Mouse (Mus musculus): ENCODE measurements around the gene Gm7138. TPM values are rescaled to one million over a fixed set of nuclear protein-coding genes. Genes with fewer than 3 reads are reported as not detected.
"Not testable (repeated sequence)": the region's sequence is repeated elsewhere in the genome, so short reads cannot be mapped to it uniquely, and the experiment has no call there.

The Gm7138 gene
- polyA plus RNA-seq (2011; ENCODE audit: insufficient read length, low read depth, missing spikeins) = not detected in 2 replicates

- H3K27ac ChIP-seq (ENCODE audit: insufficient read depth, low read length) = not testable (repeated sequence)
These were observed at the start of gene Gm7138 for GRCm38 (mm10) chr10:77776844-77777243. Gene Gm7138, minus strand, starts transcription at chr10:77776944.

GRCm38 (mm10) chr10:77819203-77819602 lies 42.5 kb upstream of the Gm7138 start:
- H3K4me1 ChIP-seq (ENCODE audit: control insufficient read depth, insufficient read depth, low read length) = no peaks in the 10 kb centered on the region
- H3K27ac ChIP-seq (ENCODE audit: insufficient read depth, low read length) = no peak overlapping the region
- H3K4me3 ChIP-seq (ENCODE audit: insufficient read depth, low read length) = no peak overlapping the region
- TF ChIP-seq CTCF (IDR thresholded peaks at IDR 0.05; ENCODE audit: borderline replicate concordance, insufficient read depth, low read length) = no peak
- TF ChIP-seq POLR2A (IDR thresholded peaks at IDR 0.05; ENCODE audit: low read depth, low read length) = no peak

More at GRCm38 (mm10) chr10:77776844-77777243, at the start of gene Gm7138:
- H3K4me3 ChIP-seq (ENCODE audit: insufficient read depth, low read length); H3K4me1 ChIP-seq (ENCODE audit: control insufficient read depth, insufficient read depth, low read length): not testable (repeated sequence)

GRCm38 (mm10) chr10:77818523-77818922 lies 41.8 kb upstream of the Gm7138 start:
- no peaks in the 10 kb centered on the region for H3K4me1 ChIP-seq (ENCODE audit: control insufficient read depth, insufficient read depth, low read length)
- TF ChIP-seq POLR2A (IDR thresholded peaks at IDR 0.05; ENCODE audit: low read depth, low read length) (no peak), CTCF (IDR thresholded peaks at IDR 0.05; ENCODE audit: borderline replicate concordance, insufficient read depth, low read length) (no peak)
- H3K4me3 ChIP-seq (ENCODE audit: insufficient read depth, low read length) = no peak overlapping the region
- H3K27ac ChIP-seq (ENCODE audit: insufficient read depth, low read length) = no peak overlapping the region

GRCm38 (mm10) chr10:77815514-77815913 lies 38.8 kb upstream of the Gm7138 start:
- no peak overlapping the region for H3K4me3 ChIP-seq (ENCODE audit: insufficient read depth, low read length)
- no peaks in the 10 kb centered on the region for H3K4me1 ChIP-seq (ENCODE audit: control insufficient read depth, insufficient read depth, low read length)
- TF ChIP-seq CTCF (IDR thresholded peaks at IDR 0.05; ENCODE audit: borderline replicate concordance, insufficient read depth, low read length) (peak; percentile 20; the same call in 1 of the 2 replicates), POLR2A (IDR thresholded peaks at IDR 0.05; ENCODE audit: low read depth, low read length) (no peak)
- H3K27ac ChIP-seq (ENCODE audit: insufficient read depth, low read length) = no peak overlapping the region

GRCm38 (mm10) chr10:77814382-77814781 lies 37.6 kb upstream of the Gm7138 start, which contains the start of gene Gm2696:
Gene Gm2696, plus strand, starts transcription at chr10:77814682.
- Histone ChIP-seq H3K4me1 (ENCODE audit: control insufficient read depth, insufficient read depth, low read length) (no peaks in the 10 kb centered on the region), H3K27ac (ENCODE audit: insufficient read depth, low read length) (no peak within 1 kb of the TSS), H3K4me3 (ENCODE audit: insufficient read depth, low read length) (no peak within 1 kb of the TSS)
- TF ChIP-seq CTCF (IDR thresholded peaks at IDR 0.05; ENCODE audit: borderline replicate concordance, insufficient read depth, low read length) (no peak), POLR2A (IDR thresholded peaks at IDR 0.05; ENCODE audit: low read depth, low read length) (no peak)

- no peak for TF ChIP-seq CTCF (IDR thresholded peaks at IDR 0.05; ENCODE audit: borderline replicate concordance, insufficient read depth, low read length)
- H3K4me1 ChIP-seq (ENCODE audit: control insufficient read depth, insufficient read depth, low read length) = no peaks in the 10 kb centered on the region
These were observed 35.0 kb upstream of the Gm7138 start, which contains the start of gene Gm9507 for GRCm38 (mm10) chr10:77811743-77812142. Gene Gm9507, minus strand, starts transcription at chr10:77811843.

GRCm38 (mm10) chr10:77804095-77804494 lies 27.4 kb upstream of the Gm7138 start:
- TF ChIP-seq CTCF (IDR thresholded peaks at IDR 0.05; ENCODE audit: borderline replicate concordance, insufficient read depth, low read length) (no peak), POLR2A (IDR thresholded peaks at IDR 0.05; ENCODE audit: low read depth, low read length) (no peak)
- Histone ChIP-seq H3K4me1 (ENCODE audit: control insufficient read depth, insufficient read depth, low read length) (no peaks in the 10 kb centered on the region), H3K27ac (ENCODE audit: insufficient read depth, low read length) (no peak overlapping the region), H3K4me3 (ENCODE audit: insufficient read depth, low read length) (no peak overlapping the region)

More at GRCm38 (mm10) chr10:77811743-77812142, 35.0 kb upstream of the Gm7138 start, which contains the start of gene Gm9507:
- no peak within 1 kb of the TSS for H3K27ac ChIP-seq (ENCODE audit: insufficient read depth, low read length)
- H3K4me3 ChIP-seq (ENCODE audit: insufficient read depth, low read length) = no peak within 1 kb of the TSS

GRCm38 (mm10) chr10:77798921-77799508 lies 22.3 kb upstream of the Gm7138 start, which contains the start of gene Gm19668:
Gene Gm19668, minus strand, starts transcription at chr10:77799133.
- no peak within 1 kb of the TSS for H3K4me3 ChIP-seq (ENCODE audit: insufficient read depth, low read length)
- no peak for TF ChIP-seq POLR2A (IDR thresholded peaks at IDR 0.05; ENCODE audit: low read depth, low read length)
- TF ChIP-seq CTCF (IDR thresholded peaks at IDR 0.05; ENCODE audit: borderline replicate concordance, insufficient read depth, low read length) = no peak
- H3K27ac ChIP-seq (ENCODE audit: insufficient read depth, low read length) = no peak within 1 kb of the TSS
- H3K4me1 ChIP-seq (ENCODE audit: control insufficient read depth, insufficient read depth, low read length) = no peaks in the 10 kb centered on the region

- not testable (repeated sequence) for H3K4me3 ChIP-seq (ENCODE audit: insufficient read depth, low read length); H3K27ac ChIP-seq (ENCODE audit: insufficient read depth, low read length); H3K4me1 ChIP-seq (ENCODE audit: control insufficient read depth, insufficient read depth, low read length)
These were observed 21.6 kb upstream of the Gm7138 start for GRCm38 (mm10) chr10:77798164-77798920.

GRCm38 (mm10) chr10:77797677-77798076 lies 20.9 kb upstream of the Gm7138 start:
- Histone ChIP-seq H3K4me1 (ENCODE audit: control insufficient read depth, insufficient read depth, low read length) (no peaks in the 10 kb centered on the region), H3K27ac (ENCODE audit: insufficient read depth, low read length) (no peak overlapping the region), H3K4me3 (ENCODE audit: insufficient read depth, low read length) (no peak overlapping the region)
- TF ChIP-seq POLR2A (IDR thresholded peaks at IDR 0.05; ENCODE audit: low read depth, low read length) (no peak), CTCF (IDR thresholded peaks at IDR 0.05; ENCODE audit: borderline replicate concordance, insufficient read depth, low read length) (no peak)
